Mouse (Mus musculus) liver, adult 2 months (tissue): ENCODE results near the gene Slc40a1. TPM values are rescaled to one million over a fixed set of nuclear protein-coding genes. Genes with fewer than 3 reads are reported as not detected.

Source experiments
- DNase-seq: peaks from one replicate; pipeline ENCODE4 v3.0.0-alpha.2; 2011; ENCODE audit warnings: low read depth, low spot score; ENCODE audit errors: extremely low read depth
- H3K27ac ChIP-seq: fragments of 200-500 bp; replicated peaks from 2 replicates; pipeline ENCODE4 v1.5.1; 2012; ENCODE audit warnings: low read depth, mild to moderate bottlenecking, control low read depth, inconsistent platforms, low read length; ENCODE audit not compliant: insufficient read depth
- H3K27me3 ChIP-seq: fragments of 200-500 bp; 2 replicates; pipeline ENCODE4 v1.6.1; 2012; ENCODE audit warnings: mild to moderate bottlenecking, moderate library complexity, low read length, inconsistent platforms; ENCODE audit not compliant: control insufficient read depth, insufficient read depth
- H3K36me3 ChIP-seq: fragments of 200-500 bp; 2 replicates; pipeline ENCODE4 v1.6.1; 2012; ENCODE audit warnings: low read length, inconsistent platforms; ENCODE audit not compliant: control insufficient read depth, insufficient read depth
- H3K4me1 ChIP-seq: fragments of 200-500 bp; 2 replicates; pipeline ENCODE4 v1.6.1; 2011; ENCODE audit warnings: low read length; ENCODE audit not compliant: control insufficient read depth, insufficient read depth
- H3K4me3 ChIP-seq: fragments of 200-500 bp; 2 replicates; pipeline ENCODE4 v1.5.1; 2011; ENCODE audit warnings: low read depth, mild to moderate bottlenecking, control low read depth, low read length, moderate library complexity; ENCODE audit not compliant: insufficient read depth
- H3K79me2 ChIP-seq: fragments of 200-500 bp; 2 replicates; pipeline ENCODE4 v1.6.1; 2012; ENCODE audit warnings: inconsistent platforms, mild to moderate bottlenecking, low read length, moderate library complexity; ENCODE audit not compliant: control insufficient read depth, insufficient read depth
- H3K9ac ChIP-seq: fragments of 200-500 bp; 2 replicates; pipeline ENCODE4 v1.6.1; 2012; ENCODE audit warnings: low read depth, mild to moderate bottlenecking, control low read depth, inconsistent platforms, low read length
- CTCF ChIP-seq: fragments of 200-500 bp; IDR thresholded peaks from 2 replicates; pipeline ENCODE4 v1.5.1; 2011; ENCODE audit warnings: low read depth, low read length, control low read depth
- POLR2A ChIP-seq: fragments of 200-500 bp; IDR thresholded peaks from 2 replicates; pipeline ENCODE4 v1.6.1; 2011; ENCODE audit warnings: low read length, control low read depth; ENCODE audit not compliant: insufficient read depth; ENCODE audit errors: extremely low read depth
- WGBS: fragments of 180-500 bp; shearing (Covaris S2); methylation state at CpG from one replicate; pipeline ENCODE4 v1.1.7; 2018; 5-methylcytosine and 5-hydroxymethylcytosine counted together
- polyA plus RNA-seq: library from polyadenylated mRNA; depleted of rRNA; stranded (reverse); fragments of >200 nt; gene quantifications from 2 replicates; pipeline ENCODE4 v1.2.3, GENCODE M21; 2012
- total RNA-seq: library from RNA; depleted of rRNA; stranded (reverse); fragments of >200 nt; gene quantifications from 2 replicates; pipeline ENCODE4 v1.2.3, GENCODE M21; 2014

Slc40a1 gene
- total and polyA plus RNA-seq, 2 experiments, result 42.6 to 124 TPM

DNA sequence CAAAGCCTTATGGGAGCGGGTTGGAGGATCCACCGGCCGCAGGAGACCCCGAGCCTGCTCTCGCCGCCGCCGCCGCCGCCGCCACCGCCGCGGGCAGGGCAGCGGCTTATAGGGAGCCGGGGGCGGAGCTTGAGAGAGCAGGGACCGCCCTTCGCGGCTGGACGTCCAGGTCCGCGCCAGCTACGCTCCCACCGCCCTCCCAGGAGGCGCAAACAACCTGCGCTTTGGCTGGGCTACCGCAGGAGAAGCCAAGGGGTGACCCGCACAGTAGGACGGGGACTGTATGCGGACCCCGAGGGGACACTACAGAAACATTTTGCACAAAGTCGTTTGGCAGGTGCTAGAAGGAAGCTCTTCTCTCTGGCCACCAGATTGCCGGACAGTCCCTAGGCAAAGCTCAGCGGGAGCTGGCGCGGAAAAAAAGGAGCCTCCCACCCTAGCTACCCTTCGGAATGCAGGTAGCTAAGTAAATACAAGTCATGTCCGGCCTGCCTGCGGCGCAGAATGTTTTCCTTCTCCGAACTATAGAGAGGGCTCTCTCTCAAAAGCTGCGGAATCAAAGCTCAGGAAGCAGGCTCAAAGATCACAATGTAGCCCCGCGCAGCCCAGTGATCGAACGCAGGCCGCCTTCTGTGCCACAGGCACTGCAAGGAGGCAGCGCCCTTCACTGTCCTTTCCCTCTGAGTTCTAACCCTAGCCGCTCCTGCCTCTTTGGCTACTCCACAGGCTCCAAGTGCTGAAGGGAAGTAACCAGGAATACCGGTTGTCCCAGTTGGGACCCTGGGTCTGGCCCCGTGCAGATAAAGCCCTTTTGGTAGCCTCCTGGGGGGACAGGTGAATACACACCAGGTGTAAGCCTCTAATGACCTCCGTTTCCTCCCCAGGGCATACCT lies 577 bp downstream of the Slc40a1 start:
- peaks cover 10% of the 10 kb centered on the region; the same call in 1 of the 2 replicates for H3K4me1 ChIP-seq
- DNase-seq, result peak; percentile 76
- H3K9ac ChIP-seq, result peak overlapping the region; percentile 91
- no peaks in the 10 kb centered on the region for H3K27me3 ChIP-seq
- peak overlapping the region; percentile 86 for H3K4me3 ChIP-seq
- H3K36me3 ChIP-seq, result peaks cover 2% of the 10 kb centered on the region; the same call in 1 of the 2 replicates
- WGBS, result under 1% methylated on average over 53 of the region's 53 CpGs
- H3K79me2 ChIP-seq, result peaks cover 4% of the 10 kb centered on the region; the same call in 1 of the 2 replicates
- H3K27ac ChIP-seq, result peak overlapping the region; percentile 96
- TF ChIP-seq POLR2A (peak; percentile 79), CTCF (peak; percentile 26; the same call in 1 of the 2 replicates)

DNA sequence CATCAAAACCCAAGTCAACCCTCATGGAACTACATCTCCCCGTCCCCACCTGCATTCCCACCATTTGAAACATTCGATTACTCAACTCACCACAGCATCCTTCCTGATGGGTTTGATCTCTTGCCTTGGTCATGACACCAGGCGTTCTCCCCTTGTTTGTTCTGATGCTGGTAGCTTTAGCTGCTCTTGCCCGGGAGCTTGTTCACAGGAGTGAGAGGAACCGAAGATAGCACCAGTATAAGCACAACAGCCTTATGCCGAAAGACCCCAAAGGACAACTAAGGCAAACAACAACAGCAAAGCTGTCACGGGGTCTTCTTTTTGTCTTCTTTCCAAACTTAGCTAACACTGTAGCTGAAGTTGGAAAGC lies 1.2 kb downstream of the Slc40a1 start:
- DNase-seq, result no peak
- 0% methylated on average over 7 of the region's 7 CpGs for WGBS

DNA sequence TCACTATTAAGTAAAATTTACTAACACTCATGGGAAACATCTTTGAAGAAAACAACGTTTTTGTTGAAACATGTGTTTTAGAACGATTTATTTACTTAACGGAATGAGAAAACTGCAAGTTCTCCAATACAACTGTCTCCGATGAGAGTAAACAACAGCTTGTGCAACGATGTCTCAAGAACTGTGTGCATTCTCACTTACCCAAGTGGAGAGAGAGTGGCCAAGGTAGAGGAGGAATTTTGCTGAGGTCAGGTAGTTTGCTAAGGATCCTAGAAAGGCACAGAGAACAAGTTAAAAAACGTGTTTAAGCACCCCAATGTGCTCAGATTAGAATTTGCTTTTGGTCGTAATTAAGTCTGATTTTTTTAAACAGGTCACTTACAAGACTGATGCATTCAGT lies 1.8 kb downstream of the Slc40a1 start:
- peak overlapping the region; percentile 30; the same call in 1 of the 2 replicates for H3K27ac ChIP-seq
- WGBS, result 10% methylated on average over 7 of the region's 7 CpGs

More for the DNA sequence above, 1.2 kb downstream of the Slc40a1 start:
- H3K4me3 ChIP-seq, result peak overlapping the region; percentile 86
- H3K27ac ChIP-seq, result peak overlapping the region; percentile 90
- peaks cover 2% of the 10 kb centered on the region; the same call in 1 of the 2 replicates for H3K36me3 ChIP-seq
- peak overlapping the region; percentile 91 for H3K9ac ChIP-seq
- peaks cover 4% of the 10 kb centered on the region; the same call in 1 of the 2 replicates for H3K79me2 ChIP-seq
- no peaks in the 10 kb centered on the region for H3K27me3 ChIP-seq
- H3K4me1 ChIP-seq, result peaks cover 11% of the 10 kb centered on the region; the same call in 1 of the 2 replicates
- TF ChIP-seq CTCF, result no peak
- no peak for TF ChIP-seq POLR2A

DNA sequence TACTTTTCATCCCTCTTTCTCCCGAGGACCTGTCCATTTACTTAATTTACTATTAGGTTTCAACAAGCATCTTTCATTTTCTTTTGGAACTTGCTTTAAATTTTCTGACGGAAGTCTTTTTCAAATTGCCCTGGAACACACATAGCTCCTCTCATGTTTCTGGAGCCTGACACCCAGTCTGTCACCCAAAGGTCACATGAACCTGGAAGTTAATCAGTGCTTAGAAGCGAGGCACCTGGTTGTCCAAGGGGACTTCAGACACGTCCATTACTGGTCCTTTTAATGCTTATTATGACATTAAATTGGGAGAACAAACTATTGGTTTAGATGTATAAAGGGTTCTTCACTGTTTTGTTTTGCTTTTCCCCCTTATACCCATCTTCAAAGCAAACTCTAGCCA lies 3.0 kb downstream of the Slc40a1 start:
- Histone ChIP-seq H3K79me2 (peaks cover 10% of the 10 kb centered on the region; the same call in 1 of the 2 replicates), H3K9ac (no peak overlapping the region), H3K4me3 (peak overlapping the region; percentile 86), H3K36me3 (peaks cover 18% of the 10 kb centered on the region), H3K27me3 (no peaks in the 10 kb centered on the region), H3K4me1 (peaks cover 21% of the 10 kb centered on the region), H3K27ac (no peak overlapping the region; the same call in 1 of the 2 replicates)
- WGBS, result 14% methylated on average over 4 of the region's 4 CpGs
- TF ChIP-seq POLR2A (no peak), CTCF (no peak)
- DNase-seq, result peak; percentile 93

More for the DNA sequence above, 1.8 kb downstream of the Slc40a1 start:
- TF ChIP-seq POLR2A (no peak), CTCF (no peak)
- H3K4me3 ChIP-seq, result peak overlapping the region; percentile 86
- no peaks in the 10 kb centered on the region for H3K27me3 ChIP-seq
- H3K79me2 ChIP-seq, result peaks cover 7% of the 10 kb centered on the region; the same call in 1 of the 2 replicates
- peaks cover 7% of the 10 kb centered on the region for H3K36me3 ChIP-seq
- DNase-seq, result peak; percentile 83
- peak overlapping the region; percentile 49 for H3K9ac ChIP-seq
- H3K4me1 ChIP-seq, result peaks cover 16% of the 10 kb centered on the region

DNA sequence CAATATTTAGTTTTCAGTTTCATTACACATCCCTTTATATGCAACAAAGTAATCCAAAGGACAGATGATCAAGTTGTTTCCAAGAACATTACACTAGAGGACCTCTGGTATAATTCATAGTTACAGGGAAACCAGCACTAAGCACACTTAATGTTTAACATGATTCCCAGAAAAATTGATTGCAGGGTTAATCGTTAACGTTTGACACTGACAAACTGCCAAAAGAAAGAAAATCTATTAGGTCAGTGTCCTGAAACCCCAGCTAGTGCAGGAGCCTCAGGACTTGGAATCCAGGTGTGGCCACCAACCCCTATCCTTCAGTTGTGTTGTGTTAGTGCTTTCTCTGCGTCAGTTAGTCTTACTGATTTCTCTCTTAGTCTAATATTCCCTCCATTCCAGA lies 5.6 kb downstream of the Slc40a1 start:
- H3K4me1 ChIP-seq, result peaks cover 19% of the 10 kb centered on the region
- no peaks in the 10 kb centered on the region for H3K27me3 ChIP-seq
- H3K4me3 ChIP-seq, result no peak overlapping the region; the same call in 1 of the 2 replicates
- peak; percentile 98 for DNase-seq
- 24% methylated on average over 3 of the region's 3 CpGs for WGBS
- peaks cover 38% of the 10 kb centered on the region for H3K36me3 ChIP-seq
- peak overlapping the region; percentile 80 for H3K27ac ChIP-seq
- TF ChIP-seq CTCF (no peak), POLR2A (no peak)
- peaks cover 10% of the 10 kb centered on the region; the same call in 1 of the 2 replicates for H3K79me2 ChIP-seq
- no peak overlapping the region for H3K9ac ChIP-seq

DNA sequence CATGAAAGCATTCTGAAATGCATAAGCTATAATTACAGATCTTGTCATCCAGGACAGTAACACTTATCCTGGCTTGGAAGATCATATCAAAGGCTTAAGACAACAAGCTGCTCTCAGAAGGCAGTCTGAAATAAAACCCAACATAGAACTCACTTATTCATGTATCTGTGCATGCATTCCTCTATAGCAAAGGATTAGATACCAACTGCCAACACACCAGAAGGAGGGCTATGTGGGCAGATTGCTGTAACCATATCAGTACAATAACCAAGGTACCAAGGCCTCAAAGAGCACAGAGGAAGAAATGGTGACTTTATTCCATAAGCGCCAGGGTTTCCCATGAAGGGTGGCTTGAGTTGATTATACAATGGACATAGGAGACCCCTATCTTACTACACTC lies 6.6 kb downstream of the Slc40a1 start:
- H3K27me3 ChIP-seq, result no peaks in the 10 kb centered on the region
- peaks cover 6% of the 10 kb centered on the region; the same call in 1 of the 2 replicates for H3K79me2 ChIP-seq
- H3K4me1 ChIP-seq, result peaks cover 19% of the 10 kb centered on the region
- TF ChIP-seq POLR2A (no peak), CTCF (no peak)
- DNase-seq, result no peak
- 0 out of 2 replicates have a peak overlapping the region, but pooled peaks have one; percentile 39 for H3K9ac ChIP-seq
- H3K27ac ChIP-seq, result no peak overlapping the region
- H3K4me3 ChIP-seq, result 0 out of 2 replicates have a peak overlapping the region, but pooled peaks have one; percentile 16
- peaks cover 45% of the 10 kb centered on the region for H3K36me3 ChIP-seq
- 93% methylated on average over 1 of the region's 1 CpGs for WGBS
